ENCODE assay signal across 8 mouse cellular contexts in the genomic region with DNA sequence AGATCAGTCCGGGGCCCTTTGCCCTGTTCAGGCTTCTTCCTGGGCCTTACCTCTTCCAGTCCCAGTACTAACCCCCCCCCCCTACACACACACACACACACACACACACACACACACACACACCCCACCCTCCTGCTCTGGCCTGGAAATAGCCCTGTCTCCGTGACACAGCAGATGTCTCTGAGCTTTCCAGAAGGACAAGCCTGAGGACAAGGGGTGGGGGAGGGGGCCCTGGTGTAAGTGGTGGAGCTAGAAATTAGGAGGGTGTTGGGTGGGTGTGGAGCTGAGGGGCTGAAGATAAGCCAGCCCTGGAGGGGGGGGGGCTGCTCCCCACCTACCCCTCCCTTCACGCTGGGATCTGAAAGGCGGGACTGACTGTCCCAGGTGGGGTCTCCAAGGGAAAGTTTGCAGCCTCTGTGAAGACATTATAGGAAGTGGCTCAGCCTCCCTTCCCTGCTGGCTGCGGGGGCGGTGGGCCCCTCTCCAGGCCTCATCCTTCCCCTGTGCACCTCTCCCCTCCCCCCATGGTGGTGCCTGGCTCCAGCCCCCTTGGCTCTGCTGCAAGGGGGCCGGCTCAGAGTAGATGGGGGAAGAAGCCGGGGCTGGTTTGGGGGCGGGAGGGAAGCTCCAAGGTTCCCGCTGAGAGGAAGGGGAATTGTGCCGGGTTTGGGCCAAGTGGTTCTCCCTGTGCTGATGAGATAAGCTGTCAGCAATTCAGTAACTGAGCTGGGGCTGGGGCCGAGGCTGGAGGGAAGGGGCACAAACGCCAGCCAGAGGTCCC. TPM values are rescaled to one million over a fixed set of nuclear protein-coding genes. Genes with fewer than 3 reads are reported as not detected.
DNase-seq lines count a peak whose midpoint lies in the region; ATAC-seq lines count a peak whose summit lies in the region.

No protein-coding gene starts in this region.

- peaks cover 97% of the 10 kb centered on the region for H3K27me3 ChIP-seq in megakaryocyte, embryonic 14.5 days (replicated peaks)
- peaks cover 54% of the 10 kb centered on the region for H3K27me3 ChIP-seq in forebrain, embryonic 13.5 days
- H3K27me3 ChIP-seq in midbrain, embryonic 13.5 days, result peaks cover 53% of the 10 kb centered on the region

- H3K4me1 ChIP-seq in megakaryocyte, embryonic 14.5 days, result peaks cover 36% of the 10 kb centered on the region
- peaks cover 51% of the 10 kb centered on the region for H3K4me1 ChIP-seq in forebrain, embryonic 13.5 days
- peaks cover 48% of the 10 kb centered on the region for H3K4me1 ChIP-seq in midbrain, embryonic 13.5 days (replicated peaks)

- H3K9ac ChIP-seq in forebrain, embryonic 13.5 days, result peak overlapping the region; percentile 34
- peak overlapping the region; percentile 42; the same call in 1 of the 2 replicates for H3K9ac ChIP-seq in midbrain, embryonic 13.5 days (replicated peaks)

- intact Hi-C loops in heart, postnatal 36 days (cut with DNase I), result loop anchor here (5.0 kb wide), 2 partner anchors 73 to 88 kb away; a partner anchor contains a TSS

- H3K4me2 ChIP-seq in forebrain, embryonic 13.5 days, result peak overlapping the region; percentile 80
- peak overlapping the region; percentile 76 for H3K4me2 ChIP-seq in midbrain, embryonic 13.5 days (replicated peaks)

- WGBS in forebrain, embryonic 13.5 days, result 7% methylated on average over 13 of the region's 13 CpGs
- 4% methylated on average over 12 of the region's 13 CpGs for WGBS in midbrain, embryonic 13.5 days

- peak overlapping the region; percentile 44; the same call in 1 of the 2 replicates for H3K27ac ChIP-seq in forebrain, embryonic 13.5 days
- H3K27ac ChIP-seq in midbrain, embryonic 13.5 days, result peak overlapping the region; percentile 76

- peak; percentile 43 to 58 for DNase-seq in heart, postnatal 36 days
- DNase-seq in layer of hippocampus, adult 9-11 months, result no peak

- H3K36me3 ChIP-seq in megakaryocyte, embryonic 14.5 days (replicated peaks; ENCODE audit: low read length), result no peaks in the 10 kb centered on the region
- H3K36me3 ChIP-seq in forebrain, embryonic 13.5 days (ENCODE audit: poor library complexity, severe bottlenecking), result no peaks in the 10 kb centered on the region
- no peaks in the 10 kb centered on the region for H3K36me3 ChIP-seq in midbrain, embryonic 13.5 days

- no peak for ATAC-seq in megakaryocyte, adult 5-6 weeks (ENCODE audit: poor library complexity, severe bottlenecking)
- ATAC-seq in forebrain, embryonic 13.5 days, result peak; percentile 37; the same call in 1 of the 2 replicates
- ATAC-seq in midbrain, embryonic 13.5 days, result peak; percentile 59
- ATAC-seq in frontal cortex, adult (ENCODE audit: low TSS enrichment), result no peak
- no peak for ATAC-seq in cerebellum, adult (ENCODE audit: insufficient number of reproducible peaks, low FRiP score, low TSS enrichment)

- peak overlapping the region; percentile 38 for H3K4me3 ChIP-seq in megakaryocyte, embryonic 14.5 days (replicated peaks)
- H3K4me3 ChIP-seq in forebrain, embryonic 13.5 days, result 0 out of 2 replicates have a peak overlapping the region, but pooled peaks have one; percentile 4
- H3K4me3 ChIP-seq in midbrain, embryonic 13.5 days (replicated peaks), result 0 out of 2 replicates have a peak overlapping the region, but pooled peaks have one; percentile 4

- H3K9me3 ChIP-seq in megakaryocyte, embryonic 14.5 days, result no peaks in the 10 kb centered on the region
- no peaks in the 10 kb centered on the region for H3K9me3 ChIP-seq in forebrain, embryonic 13.5 days (replicated peaks)
- no peaks in the 10 kb centered on the region for H3K9me3 ChIP-seq in midbrain, embryonic 13.5 days

RNA-seq across cellular contexts. Expression of a gene that starts 2.0 kb away (rescaled TPM):
- not detected in 2 replicates for polyA plus RNA-seq in megakaryocyte, embryonic 14.5 days (2012; ENCODE audit: insufficient read depth, low replicate concordance)
- total RNA-seq in megakaryocyte, adult 5-6 weeks (2015), result not detected in 2 replicates
- not detected in 2 replicates for total RNA-seq in megakaryocyte, adult 5-6 weeks (2017)
- 1.5 and 1.6 TPM in 2 replicates for polyA plus RNA-seq in forebrain, embryonic 13.5 days (2015; fragmentation: Nextera tagmentation; extraction: Ambion mirVana)
- 100 to 1,000 TPM; 205 to 216 TPM for total RNA-seq in heart, postnatal 36 days (2021)
- polyA plus RNA-seq in midbrain, embryonic 13.5 days (2015; fragmentation: Nextera tagmentation; extraction: Ambion mirVana), result 2.8 and 3.8 TPM in 2 replicates

RNA-seq across cellular contexts. Expression of a gene that starts 32.4 kb away (rescaled TPM):
- 173 and 385 TPM in 2 replicates for polyA plus RNA-seq in megakaryocyte, embryonic 14.5 days (2012; ENCODE audit: insufficient read depth, low replicate concordance)
- 238 and 251 TPM in 2 replicates for total RNA-seq in megakaryocyte, adult 5-6 weeks (2015)
- 225 and 238 TPM in 2 replicates for total RNA-seq in megakaryocyte, adult 5-6 weeks (2017)
- 289 and 294 TPM in 2 replicates for polyA plus RNA-seq in forebrain, embryonic 13.5 days (2015; fragmentation: Nextera tagmentation; extraction: Ambion mirVana)
- total RNA-seq in heart, postnatal 36 days (2021), result 100 to 1,000 TPM; 105 to 107 TPM
- 309 and 328 TPM in 2 replicates for polyA plus RNA-seq in midbrain, embryonic 13.5 days (2015; fragmentation: Nextera tagmentation; extraction: Ambion mirVana)

RNA-seq across cellular contexts. Expression of a gene that starts 36.1 kb away (rescaled TPM):
- 0.29 TPM in 1 of 2 replicates, not detected in the other for polyA plus RNA-seq in megakaryocyte, embryonic 14.5 days (2012; ENCODE audit: insufficient read depth, low replicate concordance)
- total RNA-seq in megakaryocyte, adult 5-6 weeks (2015), result 0.67 TPM in 1 of 2 replicates, not detected in the other
- 0.29 TPM in 1 of 2 replicates, not detected in the other for total RNA-seq in megakaryocyte, adult 5-6 weeks (2017)
- 0.41 and 0.45 TPM in 2 replicates for polyA plus RNA-seq in forebrain, embryonic 13.5 days (2015; fragmentation: Nextera tagmentation; extraction: Ambion mirVana)
- total RNA-seq in heart, postnatal 36 days (2021), result not detected
- 0.47 and 0.53 TPM in 2 replicates for polyA plus RNA-seq in midbrain, embryonic 13.5 days (2015; fragmentation: Nextera tagmentation; extraction: Ambion mirVana)

RNA-seq across cellular contexts. Expression of a gene that starts 39.0 kb away (rescaled TPM):
- polyA plus RNA-seq in megakaryocyte, embryonic 14.5 days (2012; ENCODE audit: insufficient read depth, low replicate concordance), result not detected in 2 replicates
- total RNA-seq in megakaryocyte, adult 5-6 weeks (2015), result 0.11 TPM in 1 of 2 replicates, not detected in the other
- 1.5 TPM in 1 of 2 replicates, not detected in the other for total RNA-seq in megakaryocyte, adult 5-6 weeks (2017)
- polyA plus RNA-seq in forebrain, embryonic 13.5 days (2015; fragmentation: Nextera tagmentation; extraction: Ambion mirVana), result 34.3 and 37.0 TPM in 2 replicates
- 1 to 10 TPM; 1.7 to 3.0 TPM for total RNA-seq in heart, postnatal 36 days (2021)
- polyA plus RNA-seq in midbrain, embryonic 13.5 days (2015; fragmentation: Nextera tagmentation; extraction: Ambion mirVana), result 28.6 and 30.4 TPM in 2 replicates

RNA-seq across cellular contexts. Expression of a gene that starts 46.8 kb away (rescaled TPM):
- polyA plus RNA-seq in megakaryocyte, embryonic 14.5 days (2012; ENCODE audit: insufficient read depth, low replicate concordance), result not detected in 2 replicates
- not detected in 2 replicates for total RNA-seq in megakaryocyte, adult 5-6 weeks (2015)
- total RNA-seq in megakaryocyte, adult 5-6 weeks (2017), result not detected in 2 replicates
- polyA plus RNA-seq in forebrain, embryonic 13.5 days (2015; fragmentation: Nextera tagmentation; extraction: Ambion mirVana), result 0.44 TPM in 2 replicates
- total RNA-seq in heart, postnatal 36 days (2021), result under 1 TPM in 1 of 2 experiments, not detected in 1; 0.11 TPM
- 0.30 and 0.41 TPM in 2 replicates for polyA plus RNA-seq in midbrain, embryonic 13.5 days (2015; fragmentation: Nextera tagmentation; extraction: Ambion mirVana)

Comparison
In these comparisons a context has a peak if more than half of its experiments do, and no peak if none do; other contexts are left out.
1. ATAC-seq: peak in forebrain, embryonic 13.5 days (single experiment) and midbrain, embryonic 13.5 days (single experiment); none in megakaryocyte, adult 5-6 weeks (single experiment), frontal cortex, adult (single experiment) and cerebellum, adult (single experiment).
2. Peak in every context shown above with its lines, with median percentiles within 50 percentile points of each other: H3K4me3 ChIP-seq.